Mouse (Mus musculus) cerebellum, adult 11 months (tissue): ENCODE data around the gene Samd8.

Source experiments
- DNase-seq: peaks from one replicate; pipeline ENCODE4 v3.0.0; 2022

Gene Samd8

DNA sequence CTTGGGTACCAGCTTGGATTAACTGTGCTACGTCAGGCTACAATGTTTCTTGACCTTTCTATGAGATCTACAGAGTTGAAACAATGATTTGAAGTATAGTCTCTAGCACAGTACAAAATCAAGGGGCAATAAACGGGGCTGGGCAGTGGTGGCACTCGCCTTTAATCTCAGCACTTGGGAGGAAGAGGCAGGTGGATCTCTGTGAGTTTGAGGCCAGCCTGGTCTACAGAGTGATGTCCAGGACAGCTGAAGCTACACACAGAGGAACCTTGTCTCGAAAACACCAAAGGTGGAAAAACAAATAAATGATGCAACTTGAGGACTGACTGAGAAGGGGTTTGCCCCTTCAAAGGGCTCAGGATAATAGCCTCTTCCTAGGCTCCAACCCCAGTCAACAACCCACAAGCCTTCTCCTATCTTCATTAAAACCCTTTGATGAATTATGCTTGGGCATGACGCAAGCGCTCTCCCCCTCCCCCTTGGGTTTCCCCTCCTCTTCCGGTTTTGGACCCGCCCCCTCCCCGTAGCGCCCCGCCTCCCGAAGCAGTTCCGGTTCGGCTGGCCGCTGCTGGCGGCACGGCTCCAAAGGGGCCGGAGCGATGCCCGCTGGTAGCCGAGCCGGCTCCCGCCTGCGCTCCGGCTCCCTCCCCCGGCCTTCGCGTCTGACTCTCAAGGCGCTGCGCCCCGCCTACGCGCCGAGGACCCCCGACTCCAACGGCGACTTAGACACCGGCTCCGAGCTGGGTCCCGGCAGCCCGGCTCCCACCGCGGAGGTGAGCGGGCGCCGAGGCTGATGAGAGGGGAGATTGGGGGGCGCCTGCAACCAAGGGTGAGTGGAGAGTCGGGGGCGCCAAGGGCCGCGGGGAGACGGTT, at the start of gene Samd8:
Gene Samd8, plus strand, starts transcription at position 524 of the 873 bp plus-strand sequence.
- DNase-seq = peak; percentile 84

GRCm38 (mm10) chr14:21702691-21703090, 47.6 kb upstream of the Samd8 start:
- no peak for DNase-seq

DNA sequence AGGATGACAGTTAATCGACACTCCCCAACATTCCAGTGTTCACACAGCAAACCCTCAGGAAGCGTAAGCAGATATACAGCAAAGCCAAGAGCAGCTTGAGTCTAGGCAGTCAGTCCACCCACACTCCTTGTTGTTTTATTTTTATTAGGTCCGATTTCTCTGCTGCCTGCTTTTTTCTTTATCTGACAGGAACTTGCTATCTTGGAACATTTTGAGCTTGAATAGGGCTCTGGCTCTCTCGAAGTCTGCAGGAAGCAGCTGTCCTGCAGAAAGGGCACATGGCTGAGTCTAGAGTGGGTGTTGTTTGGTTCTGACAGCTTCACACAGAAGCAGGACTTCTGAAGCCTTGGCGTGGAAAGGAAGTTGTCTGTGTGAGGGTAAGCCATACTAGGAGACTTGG, 47.1 kb upstream of the Samd8 start:
- no peak for DNase-seq

- no peak for DNase-seq
Observed at GRCm38 (mm10) chr14:21705462-21705861, 44.9 kb upstream of the Samd8 start.

GRCm38 (mm10) chr14:21706759-21707571, 43.4 kb upstream of the Samd8 start:
- DNase-seq = no peak

- DNase-seq = no peak
Observed at GRCm38 (mm10) chr14:21709545-21709944, 40.8 kb upstream of the Samd8 start.

- DNase-seq = no peak
Observed at GRCm38 (mm10) chr14:21711231-21711630, 39.1 kb upstream of the Samd8 start.

GRCm38 (mm10) chr14:21714486-21714885, 35.8 kb upstream of the Samd8 start, which contains the start of gene Dupd1:
Gene Dupd1, minus strand, starts transcription at chr14:21714576.
- DNase-seq = no peak

DNA sequence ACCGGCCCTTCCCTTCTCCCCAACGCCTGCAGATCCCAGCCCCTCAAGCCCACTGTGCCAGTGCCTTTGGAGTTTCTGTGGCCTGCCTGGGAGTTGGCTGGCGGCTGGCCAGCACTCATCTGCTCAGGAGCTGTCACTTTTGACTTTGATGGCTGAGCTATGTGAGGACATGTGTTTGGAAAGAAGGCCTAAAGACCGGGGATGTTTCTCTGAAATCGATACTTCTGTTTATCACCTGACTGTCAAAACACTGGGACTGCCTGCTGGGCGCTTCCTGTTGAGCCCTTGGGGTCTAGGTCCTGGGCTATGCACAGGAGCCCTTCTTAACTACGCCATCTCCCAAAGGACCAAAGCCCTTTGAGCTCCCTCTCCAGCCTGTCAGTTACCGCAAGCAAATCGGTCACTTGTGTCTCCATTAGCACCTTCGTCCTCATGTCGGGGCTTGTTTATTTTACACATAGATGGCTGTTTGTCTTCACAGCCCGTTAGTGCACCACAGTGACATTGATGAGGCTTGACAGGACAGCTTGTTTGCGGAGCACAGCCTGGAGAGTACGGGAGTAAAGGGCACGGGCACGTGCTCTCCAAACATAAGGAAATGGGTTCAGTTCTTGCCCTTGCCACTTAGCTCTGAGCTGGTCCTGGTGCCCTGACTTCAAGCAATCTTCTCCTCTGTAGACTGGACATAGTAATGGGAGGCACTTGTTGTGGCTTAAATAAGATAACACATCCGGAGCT, 30.5 kb upstream of the Samd8 start:
- no peak for DNase-seq

- DNase-seq = no peak
Observed at GRCm38 (mm10) chr14:21720430-21721205, 29.7 kb upstream of the Samd8 start.

DNA sequence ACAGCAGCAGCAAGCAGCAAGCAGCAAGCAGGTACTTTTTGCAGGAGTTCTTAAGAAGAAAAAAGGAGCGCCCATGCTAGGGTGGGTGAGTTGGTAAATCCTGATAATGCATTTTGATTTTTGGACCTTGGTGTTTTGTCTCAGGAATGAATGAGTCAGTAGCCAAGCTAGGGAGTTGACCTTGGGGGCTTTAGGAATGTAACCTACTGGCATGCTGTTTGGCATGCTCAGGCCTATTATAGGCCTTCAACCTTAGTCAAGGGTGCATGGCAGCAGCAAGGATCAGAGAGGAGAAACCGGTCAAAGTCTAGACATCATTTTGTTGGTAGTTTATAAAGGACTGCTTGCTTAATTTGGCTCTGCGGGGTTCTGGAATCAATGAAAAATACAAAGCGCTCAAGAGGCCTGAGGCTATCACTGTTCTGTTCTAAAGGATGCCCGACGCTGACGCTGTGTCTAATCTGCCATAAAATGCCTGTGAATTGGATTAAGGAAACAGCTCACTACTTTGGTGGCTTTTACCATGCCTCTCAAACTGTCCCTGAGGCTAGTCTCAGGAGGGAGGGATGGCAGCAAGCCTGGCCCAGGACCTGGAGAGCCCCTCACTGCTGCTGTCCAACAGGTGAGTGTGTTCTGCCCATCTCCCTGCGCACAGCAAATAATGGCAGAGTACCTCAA, 28.2 kb upstream of the Samd8 start:
- no peak for DNase-seq

- no peak for DNase-seq
Observed at GRCm38 (mm10) chr14:21729031-21729732, 21.1 kb upstream of the Samd8 start.

GRCm38 (mm10) chr14:21729936-21730335, 20.4 kb upstream of the Samd8 start:
- DNase-seq = no peak

DNA sequence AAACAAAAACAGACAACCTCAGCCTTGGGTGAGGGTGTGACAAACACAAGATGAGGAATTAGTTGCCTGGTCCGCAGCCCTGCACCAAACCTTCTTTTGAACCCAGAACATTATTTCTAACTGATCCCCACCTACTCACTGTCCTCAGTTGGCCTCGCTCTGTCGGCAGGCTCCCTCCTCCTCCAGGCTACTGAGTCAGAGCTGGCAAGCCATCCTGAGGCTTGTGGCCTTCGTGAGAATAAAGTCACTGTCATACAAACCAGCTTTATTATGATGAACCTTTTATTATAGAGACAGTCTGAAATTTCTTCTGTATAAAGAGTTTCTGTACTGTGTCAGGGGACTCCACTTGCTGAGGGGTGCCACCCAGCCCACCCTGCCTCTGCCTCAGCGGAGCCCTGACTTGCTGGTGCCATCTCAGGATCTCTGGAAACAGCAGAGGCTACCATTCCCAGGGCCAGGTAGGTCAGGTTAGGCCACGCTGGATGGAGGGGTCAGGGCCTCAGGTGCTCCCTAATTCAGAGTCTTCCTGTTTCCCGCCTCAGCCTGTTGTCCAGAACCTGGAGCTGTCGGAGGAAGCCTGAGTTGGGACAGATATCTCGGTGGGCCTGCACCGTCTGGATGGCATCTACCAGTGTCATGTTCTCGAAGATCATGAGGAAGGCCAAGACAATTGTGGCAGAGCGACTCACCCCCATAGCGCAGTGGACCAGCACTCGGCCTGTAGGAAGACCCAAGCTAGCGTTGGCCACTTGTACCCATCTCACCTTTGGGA, 17.0 kb upstream of the Samd8 start:
- DNase-seq = no peak

DNA sequence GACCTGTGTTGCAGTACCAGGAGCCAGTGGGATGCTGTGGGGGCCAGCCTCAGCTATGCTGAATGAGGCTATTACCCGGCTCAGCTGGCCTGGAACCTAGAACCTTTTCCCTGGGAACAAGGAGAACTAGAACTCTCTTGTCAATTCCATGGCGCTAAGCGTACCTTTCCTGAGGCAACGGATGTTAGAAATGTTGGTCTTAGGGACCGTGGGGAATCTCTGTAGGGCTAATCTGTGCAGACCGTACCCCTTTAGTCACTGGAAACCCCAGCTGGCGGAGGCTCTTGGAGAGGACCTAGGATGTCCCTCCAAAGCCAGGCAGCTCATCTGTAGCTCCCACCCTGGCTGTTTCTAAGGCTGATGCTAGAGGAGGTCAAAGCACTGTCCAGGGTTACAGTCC, 10.0 kb upstream of the Samd8 start:
- DNase-seq = no peak

DNA sequence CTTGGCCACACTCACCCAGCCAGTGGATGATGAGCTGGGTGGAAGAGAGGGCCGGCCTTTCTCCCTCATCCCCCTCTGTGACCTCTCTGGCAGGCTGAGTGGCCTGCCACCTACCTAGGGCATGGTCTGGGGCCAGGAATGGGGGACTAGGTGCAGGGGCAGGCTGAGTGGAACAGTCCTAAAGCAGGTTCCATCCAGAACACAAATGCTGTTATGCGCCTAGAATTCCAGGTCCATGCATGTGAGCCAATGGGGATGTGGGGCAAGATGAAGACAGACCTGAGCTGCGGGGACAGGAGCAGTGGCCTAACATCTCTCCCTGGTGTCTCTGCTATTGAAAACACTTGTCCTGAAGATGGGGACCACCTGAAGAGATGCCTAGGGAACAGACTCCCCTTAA, 9.0 kb upstream of the Samd8 start:
- no peak for DNase-seq

GRCm38 (mm10) chr14:21741786-21742185, 8.5 kb upstream of the Samd8 start:
- DNase-seq = peak; percentile 73

DNA sequence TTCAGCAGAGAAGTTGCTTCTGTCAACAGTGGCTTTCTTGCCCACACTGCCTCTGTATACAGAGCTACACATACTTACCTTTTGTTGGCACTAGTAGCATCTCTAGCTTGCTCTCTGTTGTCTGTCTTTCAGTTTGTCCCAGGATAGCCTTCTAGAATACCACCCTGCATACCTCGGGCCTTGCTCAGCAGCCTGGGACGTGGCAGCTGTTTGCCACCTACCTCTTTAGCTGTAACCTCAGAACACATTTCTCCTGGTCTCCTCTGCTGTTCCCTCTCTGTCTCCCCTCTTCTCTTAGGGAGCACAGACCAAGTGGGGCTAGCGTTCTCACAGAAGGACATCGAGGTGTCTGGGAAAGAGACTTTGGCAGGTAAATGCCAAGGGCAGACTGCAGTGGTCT, 7.9 kb upstream of the Samd8 start:
- DNase-seq = no peak

GRCm38 (mm10) chr14:21744169-21744568, 6.2 kb upstream of the Samd8 start:
- no peak for DNase-seq

DNA sequence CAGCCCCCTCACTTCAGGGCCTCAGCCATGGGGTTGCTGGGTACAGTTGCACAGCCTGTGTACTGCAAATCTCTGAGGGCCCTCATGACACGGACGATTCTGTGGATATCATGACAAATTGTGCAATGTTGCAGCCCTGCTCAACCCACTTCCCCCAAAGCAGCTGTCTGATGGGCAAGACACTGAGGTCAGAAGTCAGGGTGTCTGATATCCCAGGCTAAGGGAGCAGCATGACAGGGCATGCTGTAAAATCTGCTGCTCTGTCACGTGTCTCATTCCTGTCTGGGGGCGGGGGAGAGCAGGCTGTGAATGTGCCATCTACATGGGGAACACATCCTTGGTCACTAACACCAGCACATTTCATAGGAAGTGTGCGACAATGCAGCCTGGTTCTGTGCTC, 5.2 kb upstream of the Samd8 start:
- no peak for DNase-seq
